Mouse (Mus musculus) heart, postnatal 14 days (tissue): ENCODE measurements around the gene Dppa4. TPM values are rescaled to one million over a fixed set of nuclear protein-coding genes. Genes with fewer than 3 reads are reported as not detected.
"Not testable (repeated sequence)": the region's sequence is repeated elsewhere in the genome, so short reads cannot be mapped to it uniquely, and the experiment has no call there.

ENCODE experiments used
- DNase-seq, 2 experiments: peaks; one replicate each; pipeline ENCODE4 v3.0.0; 2021 to 2022
- intact Hi-C: fragments of 180-260 bp; cut with DNase I; formaldehyde crosslinking; loops from one replicate; pipeline ENCODE4 v1.15.1; 2025
- long read RNA-seq, 2 experiments: library from polyadenylated mRNA; stranded (forward); transcript quantifications; one replicate each; pipeline ENCODE4 v2.0.0; 2021
- total RNA-seq, 2 experiments: library from RNA; stranded (reverse); gene quantifications; 2 replicates each; pipeline ENCODE4 v1.2.3; 2021

Gene Dppa4
- not detected for total RNA-seq
- long read RNA-seq, experiment 1 = 0 reads
- long read RNA-seq, experiment 2 = 0 reads

DNA sequence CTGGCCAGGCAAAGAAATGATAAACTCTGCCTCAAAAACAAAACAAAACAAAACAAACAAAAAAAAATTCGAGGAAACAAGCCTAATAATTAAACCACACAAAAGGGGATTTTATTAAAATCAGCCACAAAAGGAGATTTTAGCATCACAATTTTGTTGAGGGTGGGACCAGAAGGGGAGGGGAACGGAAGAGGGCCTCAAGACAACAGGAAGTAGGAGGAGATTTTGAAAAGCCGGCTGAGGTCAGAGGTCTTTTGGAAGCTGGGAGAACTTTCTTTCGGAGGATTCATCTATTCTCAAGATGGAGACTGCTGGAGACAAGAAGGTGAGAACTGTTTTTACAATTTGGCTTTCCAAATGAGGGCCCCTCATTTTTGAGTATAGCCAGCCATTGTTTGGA lies at the start of gene Dppa4:
Dppa4 (plus strand) TSS at position 217 of the 400 bp plus-strand sequence.
- intact Hi-C loops = no loop called here
- DNase-seq = no peak

DNA sequence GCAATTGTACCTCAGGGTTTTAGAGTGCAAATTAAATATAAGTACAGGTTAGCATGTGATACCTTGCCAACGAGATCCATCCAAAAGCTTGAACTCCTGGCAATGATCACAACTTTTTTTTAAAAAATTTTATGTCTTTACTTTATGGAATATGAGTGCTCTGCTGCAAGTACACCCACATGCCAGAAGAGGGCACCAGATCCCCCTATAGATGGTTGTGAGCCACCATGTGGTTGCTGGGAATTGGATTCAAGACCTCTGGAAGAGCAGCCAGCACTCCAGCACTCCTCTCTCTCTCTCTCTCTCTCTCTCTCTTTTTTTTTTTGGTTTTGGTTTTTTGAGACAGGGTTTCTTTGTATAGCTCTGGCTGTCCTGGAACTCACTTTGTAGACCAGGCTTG lies 48.5 kb upstream of the Dppa4 start:
- no peak for DNase-seq
- intact Hi-C loops = no loop called here

DNA sequence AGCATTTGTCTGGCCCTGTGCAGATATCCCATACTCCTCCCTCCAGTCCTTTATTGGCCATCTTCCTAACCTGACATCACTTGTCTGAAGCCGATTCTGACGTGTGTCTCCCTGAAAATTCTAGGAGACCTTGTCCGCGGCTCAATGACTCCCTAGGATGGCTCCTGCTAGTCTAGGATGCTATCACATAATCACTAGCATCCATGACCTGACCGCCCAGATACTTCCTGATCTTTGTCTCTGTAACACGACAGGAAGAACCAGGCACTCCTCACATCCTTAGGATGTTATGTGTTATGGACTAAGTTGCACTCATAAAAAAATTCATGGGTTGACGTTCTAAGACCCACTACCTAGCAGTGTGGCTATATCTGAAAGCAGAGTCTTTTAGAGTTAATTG lies 45.9 kb upstream of the Dppa4 start:
- no peak for DNase-seq
- intact Hi-C loops = no loop called here

DNA sequence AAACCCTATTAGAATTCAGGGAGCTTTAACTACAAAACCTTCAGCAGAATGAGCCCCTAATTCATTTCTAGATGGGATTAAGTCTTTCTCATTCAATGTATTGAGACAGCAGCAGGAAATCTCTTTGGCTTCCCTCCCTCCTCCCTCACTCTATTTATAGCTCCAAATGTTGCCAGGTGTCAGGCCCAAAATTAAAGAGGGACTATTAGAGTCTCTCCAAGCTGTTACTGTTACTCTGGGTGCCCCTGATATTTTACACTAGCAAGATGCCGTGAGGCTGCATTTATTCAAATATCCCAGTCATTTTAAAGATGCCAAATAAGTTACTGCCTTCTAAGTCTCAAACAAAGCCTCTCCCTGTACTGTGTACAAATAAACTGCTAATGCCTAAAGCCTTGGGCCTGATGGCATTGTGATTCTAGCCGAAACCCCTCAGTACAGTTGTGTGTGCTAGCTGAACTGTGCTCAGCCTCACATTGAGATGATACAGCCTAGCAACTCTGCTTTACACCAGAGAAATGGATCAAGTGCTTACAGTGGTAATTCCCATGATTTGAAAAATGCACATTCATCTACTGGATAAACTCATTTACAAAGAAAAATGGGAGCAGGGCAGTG lies 36.4 kb upstream of the Dppa4 start:
- DNase-seq = no peak
- intact Hi-C loops = no loop called here

DNA sequence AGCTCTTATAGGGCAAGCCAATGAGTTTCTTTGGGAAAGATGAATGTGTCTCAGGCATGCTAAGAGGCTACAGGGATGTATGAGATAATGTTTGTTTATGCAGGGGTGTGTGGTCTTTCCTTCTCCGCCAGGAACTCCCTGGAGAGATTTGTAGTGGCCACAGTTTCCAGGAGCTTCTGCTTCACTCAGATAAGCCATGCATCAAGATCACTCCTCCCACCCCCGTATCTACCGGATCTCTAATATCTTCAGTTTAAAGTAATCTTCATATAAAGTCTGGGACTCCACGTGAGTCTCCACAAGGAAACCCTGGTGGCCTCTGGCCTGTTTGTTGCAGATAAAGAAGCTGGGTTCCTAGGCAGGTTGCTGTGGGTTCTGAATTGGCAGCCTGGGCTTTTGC lies 30.7 kb upstream of the Dppa4 start:
- no peak for DNase-seq
- intact Hi-C loops = no loop called here

DNA sequence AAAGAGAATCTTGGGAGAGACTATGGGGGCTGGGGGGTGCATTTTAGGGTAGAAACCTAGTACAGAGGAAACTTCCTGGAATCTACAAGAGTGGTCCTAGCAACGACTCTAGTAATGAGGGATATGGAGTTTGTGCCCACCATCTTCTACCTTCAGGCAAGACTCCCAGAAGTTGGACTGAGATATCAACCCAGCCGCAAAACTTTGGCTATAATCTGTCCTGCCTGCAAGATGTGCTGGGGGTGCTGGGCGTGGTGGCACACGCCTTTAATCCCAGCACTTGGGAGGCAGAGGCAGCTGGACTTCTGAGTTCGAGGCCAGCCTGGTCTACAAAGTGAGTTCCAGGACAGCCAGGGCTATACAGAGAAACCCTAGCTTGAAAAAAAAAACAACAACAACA lies 28.9 kb upstream of the Dppa4 start:
- intact Hi-C loops = no loop called here
- no peak for DNase-seq

DNA sequence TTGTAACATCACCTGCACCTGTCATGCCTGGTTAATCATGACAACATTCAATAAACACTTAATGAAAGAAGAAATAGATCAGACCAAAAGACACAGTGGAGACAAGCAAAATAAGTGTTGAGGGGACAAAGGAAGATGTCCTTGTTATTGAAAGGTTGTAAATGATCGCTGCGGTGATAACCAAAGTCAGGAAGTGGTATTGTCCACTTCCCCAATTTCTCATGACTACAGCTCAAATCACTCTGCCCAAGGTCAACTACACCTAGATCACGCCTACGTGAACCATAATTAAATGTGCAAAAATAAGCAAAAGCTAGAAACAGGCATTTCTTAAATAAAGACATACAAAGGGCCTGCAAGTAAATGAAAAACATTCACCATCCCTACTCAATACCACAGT lies 24.0 kb upstream of the Dppa4 start:
- intact Hi-C loops = no loop called here
- no peak for DNase-seq

DNA sequence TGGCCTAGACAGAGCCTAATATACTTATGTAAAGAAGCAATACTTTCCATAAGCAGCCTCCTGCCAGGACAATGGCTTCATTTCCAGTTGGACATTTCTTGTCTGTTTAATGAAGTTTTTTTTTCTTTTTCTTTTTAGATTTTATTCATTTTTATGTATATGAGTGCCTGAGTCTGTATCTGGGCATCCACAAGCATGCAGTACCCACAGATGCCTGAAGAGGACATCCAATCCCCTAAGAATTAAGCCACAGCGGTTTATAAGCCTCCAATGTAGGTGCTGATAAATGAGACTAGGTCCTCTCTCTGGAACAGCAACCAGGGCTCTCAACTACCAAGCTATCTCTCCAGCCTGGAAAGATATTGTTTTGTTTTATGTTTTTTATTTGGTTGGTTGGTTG lies 20.6 kb upstream of the Dppa4 start:
- DNase-seq = no peak
- intact Hi-C loops = no loop called here

DNA sequence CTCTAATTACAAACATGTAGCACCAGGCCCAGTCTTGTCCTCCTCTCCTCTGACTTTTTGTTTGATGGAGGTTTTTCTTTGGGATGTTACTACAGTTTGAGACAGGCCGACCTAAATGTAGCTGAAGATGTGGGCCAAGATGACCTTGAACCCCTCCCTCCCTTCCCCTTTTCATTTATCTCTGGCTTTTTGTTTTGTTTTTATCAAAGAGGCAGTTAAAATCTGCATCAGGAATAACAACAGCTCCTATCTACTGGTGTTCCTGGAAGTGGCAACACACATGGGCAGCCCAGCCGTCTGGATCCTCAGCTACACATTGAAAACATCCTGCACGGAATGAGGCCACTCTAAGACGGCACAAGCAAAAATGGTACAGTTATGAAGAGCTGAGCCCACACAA lies 17.7 kb upstream of the Dppa4 start:
- no peak for DNase-seq
- intact Hi-C loops = no loop called here

DNA sequence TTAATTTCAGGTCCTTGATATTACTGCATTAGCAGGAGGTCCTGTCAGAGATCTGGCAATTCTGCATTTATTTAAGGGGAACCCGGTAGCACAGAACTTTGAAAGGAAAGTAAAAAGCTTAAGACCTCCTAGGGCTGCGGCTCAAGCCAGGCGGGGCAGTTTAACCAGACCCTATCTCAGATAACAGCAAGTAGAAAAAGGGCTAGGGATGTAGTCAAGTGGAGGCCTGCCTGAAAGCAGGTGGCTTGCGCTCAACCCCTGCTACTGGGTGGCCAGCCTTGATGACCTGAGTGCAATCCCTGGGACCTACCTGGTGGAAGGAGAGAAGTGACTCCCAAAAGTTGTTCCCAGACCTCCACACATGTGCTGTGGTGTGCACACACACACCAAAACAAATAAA lies 6.6 kb upstream of the Dppa4 start:
- intact Hi-C loops = no loop called here
- no peak for DNase-seq

DNA sequence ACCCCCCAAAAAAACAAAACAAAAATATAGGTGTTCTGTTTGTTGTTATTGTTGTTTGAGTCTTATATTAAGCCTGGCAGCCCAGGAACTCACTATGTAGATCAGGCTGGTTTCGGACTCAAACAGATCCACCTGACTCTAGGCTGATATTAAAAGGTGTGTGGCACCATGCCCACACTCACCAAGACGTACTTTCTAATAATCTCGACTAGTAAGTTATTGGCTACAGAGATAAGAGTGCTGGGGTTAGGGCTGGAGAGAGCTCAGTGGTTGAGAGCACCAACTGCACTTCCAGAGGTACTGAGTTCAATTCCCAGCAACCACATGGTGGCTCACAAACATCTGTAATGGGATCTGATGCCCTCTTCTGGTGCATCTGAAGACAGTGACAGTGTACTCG lies 2.6 kb upstream of the Dppa4 start:
- intact Hi-C loops = no loop called here
- no peak for DNase-seq

DNA sequence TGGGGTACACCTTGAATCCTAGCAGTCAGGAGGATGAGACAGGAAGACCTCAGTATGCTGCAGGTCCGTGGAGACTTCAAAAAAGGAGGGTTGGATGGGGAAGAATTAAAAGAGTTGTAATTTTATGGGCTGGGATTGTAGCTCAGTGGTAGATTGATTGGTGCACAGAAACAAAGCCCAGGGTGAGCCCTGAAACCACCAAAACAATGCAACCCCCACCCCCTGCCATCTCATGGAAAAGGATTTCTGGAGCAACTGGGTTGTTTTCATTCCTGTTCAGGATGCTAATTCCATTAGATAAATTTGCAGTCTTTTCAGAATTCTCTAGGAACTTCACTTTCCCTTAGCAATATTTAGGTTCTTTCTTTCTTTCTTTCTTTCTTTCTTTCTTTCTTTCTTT lies 732 bp upstream of the Dppa4 start:
- no peak for DNase-seq
- intact Hi-C loops = no loop called here

DNA sequence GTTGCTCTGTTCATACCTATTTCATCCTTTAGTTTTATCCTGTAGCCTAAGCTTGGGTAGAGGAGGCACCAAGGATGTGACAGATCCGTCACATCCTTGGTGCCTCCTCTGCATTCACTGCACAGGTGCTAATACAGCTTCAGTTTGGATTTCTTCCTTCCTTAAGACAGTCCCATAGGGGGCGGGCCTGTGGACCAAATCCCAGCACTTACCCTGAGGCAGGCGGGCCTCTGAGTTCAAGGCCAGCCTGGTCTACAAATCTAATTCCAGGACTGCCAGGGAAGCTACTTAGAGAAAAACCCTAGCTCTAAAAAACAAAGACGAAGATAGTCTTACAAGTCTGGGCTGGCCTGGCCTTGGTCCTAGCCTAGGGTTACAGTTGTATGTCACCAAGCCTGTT lies 2.0 kb downstream of the Dppa4 start:
- no peak for DNase-seq
- intact Hi-C loops = no loop called here

DNA sequence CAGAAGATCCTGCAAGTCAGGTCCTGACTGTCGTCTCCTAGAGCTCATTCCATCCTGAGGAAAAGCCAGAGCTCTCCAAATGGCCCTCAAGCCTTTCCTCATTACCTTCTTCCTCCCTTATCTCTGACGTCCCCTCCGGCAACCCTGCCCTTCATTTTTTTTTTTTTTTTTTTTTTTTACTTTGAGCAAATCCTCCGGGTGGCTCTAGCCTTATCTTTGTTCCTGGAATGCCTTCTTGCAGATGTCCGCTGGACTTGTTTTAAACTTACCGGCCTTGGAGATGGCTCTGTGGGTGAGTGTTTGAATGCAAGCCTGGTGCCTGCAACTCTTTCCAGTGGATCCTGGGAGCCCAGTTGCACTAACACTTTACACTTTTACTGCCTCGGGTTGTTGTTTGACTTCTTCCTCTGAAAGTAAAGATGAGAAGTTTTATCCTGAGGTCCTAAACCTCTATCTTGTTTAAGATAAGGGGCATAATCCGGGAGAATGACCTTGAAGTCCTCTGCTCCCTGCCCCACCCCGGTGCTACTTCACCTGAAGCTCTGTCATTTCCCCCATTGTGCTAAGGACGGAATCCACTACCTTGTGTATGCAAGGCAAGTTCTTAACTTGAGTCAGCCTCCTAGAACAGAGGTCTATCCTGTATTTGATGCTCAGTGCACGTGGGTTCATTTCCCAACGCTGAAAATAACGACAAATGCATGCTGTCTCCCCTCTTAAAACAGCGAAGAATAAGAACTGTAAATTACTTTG lies 14.0 kb downstream of the Dppa4 start:
- intact Hi-C loops = no loop called here
- no peak for DNase-seq

DNA sequence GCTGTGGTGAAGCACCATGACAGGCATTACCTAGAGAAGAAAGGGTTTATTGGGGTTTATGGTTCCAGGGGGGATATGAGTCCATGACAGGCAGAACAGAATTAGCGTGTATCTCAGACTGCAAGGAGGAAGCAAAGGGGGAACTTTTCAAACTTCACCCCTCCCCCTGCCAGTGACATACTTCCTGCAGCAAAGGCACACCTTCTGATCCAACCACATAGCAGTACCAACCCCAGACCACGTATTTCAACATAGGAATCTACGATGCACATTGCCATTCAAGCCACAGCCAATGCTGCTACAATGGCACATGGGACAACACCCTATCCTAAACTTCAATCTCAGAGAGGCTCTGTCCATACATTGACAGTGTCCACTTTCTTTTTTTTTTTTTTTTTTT lies 16.4 kb downstream of the Dppa4 start:
- intact Hi-C loops = no loop called here
- DNase-seq = no peak

DNA sequence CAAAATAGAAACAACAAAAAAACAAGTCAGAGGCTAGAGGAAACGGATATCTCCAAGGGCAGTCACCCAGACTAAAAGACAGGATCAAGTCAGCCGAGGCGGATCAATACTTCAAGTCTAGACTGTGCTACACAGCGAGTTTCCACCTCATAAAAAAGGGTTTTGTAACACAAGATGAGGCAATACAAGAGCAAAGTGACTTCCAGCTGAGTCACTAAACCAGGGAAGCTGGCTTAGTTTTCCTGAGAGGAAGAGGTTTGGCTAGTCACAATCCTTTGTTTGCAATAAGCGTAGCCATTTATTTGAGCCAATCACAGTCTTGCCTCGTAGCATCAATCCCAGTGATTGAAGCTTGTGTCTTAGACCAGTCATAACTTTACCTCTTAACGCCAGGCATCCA lies 20.0 kb downstream of the Dppa4 start, which contains the start of gene Dppa2:
Dppa2 (plus strand) TSS at position 400 of the 400 bp plus-strand sequence.
- intact Hi-C loops = no loop called here
- no peak for DNase-seq

DNA sequence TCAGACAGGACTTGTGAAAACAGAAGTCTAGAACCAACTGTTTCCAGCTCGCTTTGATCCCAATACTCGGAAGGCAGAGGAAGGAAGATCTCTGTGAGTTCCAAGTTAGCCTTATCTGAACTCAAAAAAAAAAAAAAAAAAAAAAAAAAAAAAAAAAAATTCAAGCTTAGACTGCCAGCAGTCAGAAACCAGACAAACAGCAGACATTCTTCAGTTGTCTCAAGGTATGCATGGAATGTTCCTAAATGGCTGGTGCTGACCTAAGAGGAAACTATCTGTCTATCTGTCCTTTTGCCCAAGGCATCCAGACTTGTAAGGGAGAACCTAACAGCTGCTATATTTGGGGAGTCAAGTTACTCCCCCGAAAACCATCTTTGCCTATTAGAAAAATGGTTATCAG lies 20.4 kb downstream of the Dppa4 start:
- intact Hi-C loops = no loop called here
- no peak for DNase-seq

DNA sequence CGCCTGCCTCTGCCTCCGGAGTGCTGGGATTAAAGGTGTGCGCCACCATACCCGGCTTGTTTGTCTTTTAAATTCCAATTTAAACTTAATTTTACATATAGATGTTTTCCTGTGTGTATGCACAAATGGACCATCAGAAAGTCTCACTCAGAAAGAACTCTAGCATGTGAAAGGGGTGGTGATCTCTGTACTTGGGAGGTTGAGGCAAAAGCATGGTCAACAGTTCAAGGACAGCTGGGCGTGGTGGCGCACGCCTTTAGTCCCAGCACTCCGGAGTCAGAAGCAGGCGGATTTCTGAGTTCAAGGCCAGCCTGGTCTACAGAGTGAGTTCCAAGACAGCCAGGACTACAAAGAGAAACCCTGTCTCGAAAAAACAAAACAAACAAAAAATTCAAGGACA lies 25.4 kb downstream of the Dppa4 start:
- DNase-seq, intact Hi-C loops: not testable (repeated sequence)

DNA sequence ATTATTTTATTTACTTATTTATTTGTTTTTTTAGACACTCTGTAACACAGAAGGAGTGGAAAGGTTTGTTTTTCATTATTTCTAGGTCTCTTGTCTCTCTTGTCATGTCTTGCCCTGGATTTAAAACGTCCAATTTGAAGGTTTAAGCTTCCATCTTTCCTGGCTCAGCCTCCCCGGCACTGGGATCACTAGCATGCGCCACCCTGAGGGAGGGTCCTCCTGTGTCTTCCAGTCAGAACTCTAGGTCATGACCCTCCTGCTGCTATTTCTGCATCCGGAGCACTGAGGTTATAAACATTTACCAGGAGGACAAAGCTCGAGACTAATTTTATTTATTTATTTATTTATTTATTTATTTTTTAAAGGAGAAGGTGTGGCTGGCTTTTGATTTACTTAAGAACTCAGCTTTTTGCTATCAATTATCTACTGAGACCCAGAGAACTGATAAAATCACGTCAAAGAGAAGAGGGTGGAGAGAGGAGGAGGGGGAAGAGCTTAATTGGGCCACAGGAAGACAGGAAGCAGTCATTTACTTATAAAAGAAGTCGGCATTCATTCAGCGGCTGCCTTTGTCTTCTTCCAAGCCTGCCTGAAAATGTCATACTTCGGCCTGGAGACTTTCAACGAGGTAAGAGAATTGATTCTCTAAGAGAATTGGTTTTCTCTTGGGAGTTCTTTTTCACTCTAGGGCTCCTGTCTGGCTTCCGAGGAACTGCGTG lies 26.5 kb downstream of the Dppa4 start:
- no peak for DNase-seq
- intact Hi-C loops = no loop called here

DNA sequence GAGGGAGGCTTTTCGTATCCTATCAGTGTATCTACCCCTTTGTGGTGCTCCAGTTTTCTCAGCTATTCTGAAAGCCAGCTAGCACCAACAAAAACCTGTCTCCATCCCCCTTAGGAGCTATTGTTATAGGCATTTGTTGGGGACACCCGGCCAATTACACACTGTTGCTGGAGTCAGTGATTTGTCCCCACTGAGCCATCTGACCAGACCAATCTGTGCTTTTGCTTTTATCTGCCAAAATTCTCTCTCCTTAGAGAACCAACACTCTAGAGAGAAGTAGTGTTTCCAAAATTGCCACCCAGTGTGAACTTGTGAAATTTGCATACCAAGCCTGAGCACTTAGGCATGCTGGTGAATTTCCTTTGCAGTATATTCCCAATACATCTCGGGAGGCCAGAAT lies 31.8 kb downstream of the Dppa4 start:
- DNase-seq = no peak
- intact Hi-C loops = no loop called here

DNA sequence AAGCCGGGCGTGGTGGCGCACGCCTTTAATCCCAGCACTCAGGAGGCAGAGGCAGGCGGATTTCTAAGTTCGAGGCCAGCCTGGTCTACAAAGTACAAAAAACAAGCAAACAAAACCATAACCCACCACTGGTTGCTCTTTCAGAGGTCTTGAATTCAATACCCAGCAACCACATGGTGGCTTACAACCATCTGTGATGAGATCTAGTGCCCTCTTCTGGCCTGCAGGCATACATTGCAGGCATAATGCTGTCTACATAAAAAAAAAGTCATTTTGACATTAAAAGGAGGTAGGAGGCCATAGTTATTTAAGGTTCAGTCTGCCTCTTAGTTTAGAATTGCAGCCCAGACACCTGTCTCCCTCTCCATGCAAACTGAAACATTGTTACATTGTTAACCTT lies 37.2 kb downstream of the Dppa4 start:
- DNase-seq = no peak
- intact Hi-C loops = no loop called here

DNA sequence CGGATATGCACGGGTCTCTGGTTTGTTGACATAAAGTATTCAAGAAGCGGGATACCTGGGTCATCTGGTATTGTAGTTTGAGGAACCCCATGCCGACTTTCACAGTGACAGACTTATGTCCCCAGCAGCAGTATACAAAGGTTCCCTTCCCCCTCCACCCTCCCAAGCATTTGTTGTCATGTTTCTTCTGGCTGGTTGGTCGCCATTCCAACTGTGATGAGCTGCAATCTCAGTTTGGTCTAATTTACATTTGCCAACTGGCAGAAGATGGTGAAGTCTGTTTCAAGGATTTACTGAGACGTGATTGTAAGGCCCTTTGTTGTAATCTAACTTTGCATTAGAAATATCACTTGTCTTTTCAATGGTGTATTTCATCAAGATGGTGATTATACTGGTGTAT lies 39.6 kb downstream of the Dppa4 start:
- DNase-seq = no peak
- intact Hi-C loops = no loop called here
